Mouse (Mus musculus): ENCODE measurements around the gene Ttc21b. TPM values are rescaled to one million over a fixed set of nuclear protein-coding genes. Genes with fewer than 3 reads are reported as not detected.
A peak's percentile ranks its signal among the peaks of the same experiment; 100 is the strongest.

Ttc21b gene
- polyA plus RNA-seq, 3 experiments from 2014 or later, result 4.7 to 6.7 (median 4.8) TPM

DNA sequence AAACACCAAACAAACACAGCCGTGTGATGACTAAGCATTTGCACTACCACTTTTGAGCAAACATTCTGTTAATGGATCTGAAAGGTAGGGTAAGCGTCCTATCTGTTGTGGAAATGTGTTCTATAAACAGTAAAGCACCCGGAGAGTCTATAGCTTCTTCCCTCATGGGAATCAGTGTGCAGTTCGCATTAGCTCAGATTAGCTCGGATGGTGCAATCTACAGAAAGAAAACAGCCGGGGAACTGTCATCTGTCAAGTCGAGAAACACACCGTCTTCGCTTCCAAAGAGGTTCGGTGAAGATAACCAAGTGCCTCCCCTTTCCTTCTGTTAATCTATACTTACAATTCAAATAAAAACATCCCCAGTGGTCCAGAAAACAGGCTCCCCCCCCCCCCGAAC, 85.7 kb downstream of the Ttc21b start:
- ATAC-seq, result no peak

DNA sequence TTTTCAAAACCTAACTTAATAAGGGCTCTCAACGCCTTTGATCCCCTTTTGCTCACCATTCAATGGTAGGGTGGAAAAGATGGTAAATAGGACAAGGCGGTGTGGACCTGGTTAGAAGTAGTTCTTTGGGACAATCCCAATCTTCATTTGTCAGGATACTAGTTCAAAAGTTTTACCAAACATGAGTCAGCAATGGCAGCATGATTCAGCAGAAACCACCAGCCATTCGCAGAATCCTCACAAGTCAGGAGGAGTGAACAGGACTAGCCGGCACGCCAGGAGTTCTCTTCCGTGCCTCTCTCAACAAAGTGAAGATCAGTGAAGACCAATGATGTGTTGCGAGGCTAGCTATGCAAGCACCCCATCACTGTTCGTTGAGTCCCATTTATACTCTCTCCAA, 91.4 kb downstream of the Ttc21b start:
- no peak for ATAC-seq

DNA sequence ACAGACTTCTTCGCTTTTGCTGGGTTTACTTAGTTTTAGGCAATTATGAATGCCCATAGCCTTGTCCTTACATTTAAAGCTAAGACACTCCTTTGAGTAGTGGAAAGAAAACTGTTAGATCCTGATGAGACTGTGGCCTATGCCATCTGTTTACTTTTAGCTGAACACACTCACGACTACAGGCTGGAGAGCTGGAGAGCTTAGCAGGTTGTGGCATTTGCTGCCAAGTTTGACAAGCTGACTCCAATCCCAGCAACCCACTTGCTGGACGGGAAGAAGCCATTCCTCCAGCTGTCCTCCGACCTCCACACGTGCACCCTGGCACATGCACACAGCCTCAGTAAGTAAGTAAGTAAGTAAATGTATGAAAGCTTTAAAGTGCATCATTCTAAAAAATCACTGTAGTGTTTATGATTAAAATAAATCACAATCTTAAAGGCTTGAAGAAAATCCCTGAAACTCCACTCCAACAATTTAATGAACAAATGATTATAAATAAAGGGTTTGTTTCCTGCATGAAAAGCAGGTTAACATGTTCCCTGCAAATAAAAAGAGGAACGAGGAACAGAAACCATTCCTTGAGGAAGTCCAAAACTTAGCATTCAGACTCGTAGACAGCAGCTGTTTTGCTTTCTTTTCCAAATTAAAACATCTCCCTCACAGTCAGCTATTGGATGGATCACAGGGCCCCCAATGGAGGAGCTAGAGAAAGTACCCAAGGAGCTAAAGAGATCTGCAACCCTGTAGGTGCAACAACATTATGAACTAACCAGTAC, 98.1 kb downstream of the Ttc21b start:
- ATAC-seq, result no peak

DNA sequence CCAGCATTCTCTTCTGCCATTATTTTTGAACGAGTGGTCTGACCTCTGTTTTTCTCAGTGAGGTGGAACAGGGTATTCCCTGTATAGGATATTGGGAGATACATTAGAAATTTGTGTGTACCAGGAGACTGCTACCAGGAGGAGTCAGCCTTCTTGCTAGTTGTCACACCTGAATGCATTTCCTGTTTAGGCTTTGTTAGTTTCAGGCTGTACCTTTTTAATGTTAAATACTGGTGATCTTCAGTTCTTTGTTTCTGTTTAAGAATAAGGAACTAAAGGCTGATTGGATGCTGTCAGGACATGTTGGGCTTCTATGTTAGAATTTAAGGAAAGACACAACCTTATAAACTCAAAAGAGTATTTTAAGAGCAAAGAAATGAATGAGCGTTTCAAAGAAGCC, 105.0 kb downstream of the Ttc21b start:
- ATAC-seq, result no peak

DNA sequence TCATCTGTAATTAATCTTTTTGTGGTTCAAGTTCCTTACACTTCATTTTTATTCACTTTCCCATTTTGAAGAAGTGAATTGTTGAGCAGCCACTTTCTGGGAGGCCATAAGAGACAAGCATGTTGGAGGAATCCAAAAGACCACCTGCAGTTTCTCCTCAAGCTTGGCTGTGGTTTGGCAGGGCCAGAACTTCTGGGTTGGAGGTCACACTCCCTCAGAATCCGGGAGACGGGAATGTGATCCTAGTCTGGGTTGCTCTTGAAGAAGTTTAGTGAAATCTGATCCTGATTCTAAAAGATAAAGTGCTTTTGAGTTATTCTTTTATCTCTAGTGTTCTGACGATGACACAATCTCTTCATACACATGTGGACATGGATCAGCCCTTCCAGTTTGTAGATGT, 105.9 kb downstream of the Ttc21b start:
- ATAC-seq, result no peak

DNA sequence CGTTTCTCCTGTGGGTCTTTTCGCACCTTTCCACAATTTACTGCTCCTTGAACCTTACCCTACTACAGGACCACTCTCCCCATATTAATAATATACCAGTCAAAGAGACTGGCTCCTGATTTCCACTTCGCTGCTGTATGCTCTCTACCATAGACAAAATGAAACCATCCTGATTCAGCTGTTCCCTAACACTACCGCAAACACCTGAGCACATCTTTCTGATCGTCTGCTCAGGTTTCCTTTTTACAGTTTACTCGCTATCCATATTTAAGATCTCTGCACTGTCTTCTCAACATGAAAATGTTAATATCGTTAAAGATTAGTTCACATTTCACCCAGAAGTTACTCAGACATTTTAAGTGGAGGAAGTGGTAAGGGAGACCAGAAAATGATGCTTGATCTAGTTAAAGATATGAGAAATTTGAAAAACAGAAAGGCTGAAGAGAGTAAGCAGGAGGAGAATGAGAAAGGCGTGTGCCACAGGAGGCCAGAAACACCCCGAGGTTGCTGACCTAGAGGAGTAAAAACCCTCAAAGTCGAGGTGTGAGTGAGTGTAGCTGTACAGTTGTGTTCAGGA, 107.7 kb downstream of the Ttc21b start:
- ATAC-seq, result peak; percentile 66

DNA sequence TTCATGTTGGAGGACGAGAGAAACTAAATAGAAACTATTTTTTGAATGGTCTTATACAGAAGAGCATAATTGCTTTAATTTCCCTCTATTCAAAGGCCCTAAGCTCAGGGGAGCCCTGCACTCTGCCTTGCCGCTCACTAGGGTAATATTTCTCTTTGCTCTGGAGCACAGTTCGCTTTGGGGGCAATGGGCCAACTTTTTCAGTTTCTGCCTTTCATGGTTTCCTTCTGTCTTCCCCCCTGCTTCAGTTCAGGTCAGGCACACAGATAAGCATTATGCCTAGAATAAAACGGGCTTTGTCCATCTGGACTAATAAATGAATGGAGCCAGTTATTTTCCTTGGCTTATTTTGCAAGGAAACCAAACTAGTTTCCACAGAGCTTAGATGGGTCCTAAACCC, 109.9 kb downstream of the Ttc21b start:
- ATAC-seq, result no peak

DNA sequence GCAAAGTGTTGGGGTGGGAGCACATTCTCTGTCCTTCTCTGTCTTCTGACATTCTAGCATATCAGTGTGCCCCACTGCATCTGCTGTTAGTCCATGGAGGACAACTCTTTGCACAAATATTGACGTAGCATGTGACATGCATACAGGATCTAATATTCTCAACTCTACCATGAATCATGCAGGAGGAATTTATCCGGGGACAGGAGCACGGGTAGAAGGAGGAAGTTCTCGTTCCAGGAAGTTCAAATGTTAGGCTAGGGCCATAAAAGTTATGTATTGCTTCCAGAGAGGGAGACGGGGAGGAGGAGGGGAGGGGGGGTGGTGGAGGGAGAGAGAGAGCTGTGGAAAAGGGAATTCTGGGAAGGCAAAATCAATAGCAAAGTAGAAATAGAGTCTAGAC, 111.6 kb downstream of the Ttc21b start:
- no peak for ATAC-seq

DNA sequence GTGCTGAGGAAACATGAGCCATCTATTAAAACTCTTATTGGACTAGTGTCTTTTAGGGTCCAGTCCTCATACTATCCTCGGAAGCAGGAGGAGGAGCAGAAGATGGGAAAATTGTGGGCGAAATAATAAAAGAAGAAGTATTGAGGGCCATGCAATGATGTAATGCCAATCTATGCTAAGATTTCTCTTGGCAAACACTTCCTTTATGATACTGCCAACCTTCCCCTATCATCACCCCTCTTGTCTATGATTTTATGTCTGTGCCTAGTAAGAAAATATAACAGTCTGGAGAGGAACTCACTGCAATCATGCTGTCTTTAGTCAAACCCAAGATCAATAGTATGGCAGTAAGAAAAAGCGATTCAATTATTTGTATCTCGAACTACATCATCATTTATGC, 113.1 kb downstream of the Ttc21b start:
- ATAC-seq, result no peak

DNA sequence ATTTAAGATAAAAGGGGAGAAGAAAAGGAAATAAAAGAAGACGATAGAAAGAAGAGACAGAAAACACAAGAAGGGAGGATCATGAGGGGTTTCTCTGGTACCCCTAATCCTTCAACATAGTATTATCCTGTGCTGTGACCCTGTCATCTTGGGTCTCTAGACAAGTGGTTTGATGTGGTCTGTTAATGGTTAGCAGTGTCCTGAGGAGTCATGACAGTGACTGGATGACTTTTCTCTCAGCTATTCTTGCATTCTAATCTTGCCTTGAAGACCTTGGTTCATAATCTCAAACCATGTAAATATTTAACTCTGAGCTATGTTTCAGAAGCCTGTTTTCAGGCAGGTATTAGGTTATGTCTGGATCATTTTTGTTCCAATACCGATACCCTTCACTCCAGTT, 113.7 kb downstream of the Ttc21b start:
- ATAC-seq, result no peak

DNA sequence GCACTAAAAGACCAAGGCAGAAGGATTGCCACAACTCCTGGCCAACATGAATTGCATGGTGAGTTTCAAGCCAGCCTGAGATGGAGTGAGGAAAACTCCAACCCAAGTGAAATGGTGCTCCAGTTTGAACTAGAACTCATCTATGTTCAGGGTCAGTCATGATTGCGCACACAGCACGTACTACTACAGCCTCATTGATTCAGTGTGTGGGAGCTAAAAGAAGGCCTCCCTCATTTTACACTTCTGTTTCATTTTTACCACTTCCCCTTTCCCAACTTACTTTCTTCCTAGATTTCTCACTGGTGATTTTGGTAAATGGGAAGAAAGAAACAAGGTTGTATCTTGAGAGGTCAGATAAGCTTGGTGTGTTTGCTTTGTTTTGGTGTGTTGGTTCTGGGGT, 114.1 kb downstream of the Ttc21b start:
- no peak for ATAC-seq

DNA sequence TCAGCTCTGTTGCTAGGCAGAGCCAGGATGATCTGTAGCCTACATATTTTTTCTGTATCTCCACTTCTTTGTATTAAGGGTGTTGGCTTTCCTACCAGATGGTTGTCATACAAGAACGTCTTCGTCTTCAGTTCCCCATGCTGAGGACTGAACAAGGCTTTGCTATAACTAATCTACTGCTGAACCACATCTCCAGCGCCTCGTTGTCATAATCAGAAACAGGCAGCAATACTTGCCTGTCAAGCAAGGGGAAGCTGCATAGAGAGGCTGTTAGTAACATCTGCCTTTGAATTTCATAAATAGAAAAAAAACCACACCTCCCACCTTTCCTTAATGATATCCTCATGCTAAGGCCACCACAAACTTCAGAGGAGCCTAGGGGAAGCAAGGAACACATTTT, 116.2 kb downstream of the Ttc21b start:
- ATAC-seq, result no peak

Other genes starting within 250 kb of the Ttc21b start
- gene Galnt3, start 131.6 kb downstream of the Ttc21b start, polyA plus RNA-seq (2017; shearing (Covaris generic)), result 1 to 10 TPM in 2 of 3 experiments, not detected in 1; 1.1 to 2.0 TPM
- not detected for gene Scn1a, start 184.2 kb upstream of the Ttc21b start, polyA plus RNA-seq (2017; shearing (Covaris generic))